Mouse (Mus musculus) mammary gland, adult 2 months (tissue): Measurements from ENCODE around the gene Itih3. TPM values are rescaled to one million over a fixed set of nuclear protein-coding genes. Genes with fewer than 3 reads are reported as not detected.

Source experiments
- polyA plus RNA-seq: library from polyadenylated mRNA; depleted of rRNA; stranded (reverse); fragments of >200 nt; gene quantifications from 2 replicates; pipeline ENCODE4 v1.2.3, GENCODE M21; 2012; ENCODE audit warnings: low replicate concordance; rRNA removed

Gene Itih3
- 0.49 and 1.3 TPM in 2 replicates for polyA plus RNA-seq

GRCm38 (mm10) chr14:30923375-30924105, at the start of gene Itih3:
TSS of gene Itih3 (minus strand) at chr14:30923760.

DNA sequence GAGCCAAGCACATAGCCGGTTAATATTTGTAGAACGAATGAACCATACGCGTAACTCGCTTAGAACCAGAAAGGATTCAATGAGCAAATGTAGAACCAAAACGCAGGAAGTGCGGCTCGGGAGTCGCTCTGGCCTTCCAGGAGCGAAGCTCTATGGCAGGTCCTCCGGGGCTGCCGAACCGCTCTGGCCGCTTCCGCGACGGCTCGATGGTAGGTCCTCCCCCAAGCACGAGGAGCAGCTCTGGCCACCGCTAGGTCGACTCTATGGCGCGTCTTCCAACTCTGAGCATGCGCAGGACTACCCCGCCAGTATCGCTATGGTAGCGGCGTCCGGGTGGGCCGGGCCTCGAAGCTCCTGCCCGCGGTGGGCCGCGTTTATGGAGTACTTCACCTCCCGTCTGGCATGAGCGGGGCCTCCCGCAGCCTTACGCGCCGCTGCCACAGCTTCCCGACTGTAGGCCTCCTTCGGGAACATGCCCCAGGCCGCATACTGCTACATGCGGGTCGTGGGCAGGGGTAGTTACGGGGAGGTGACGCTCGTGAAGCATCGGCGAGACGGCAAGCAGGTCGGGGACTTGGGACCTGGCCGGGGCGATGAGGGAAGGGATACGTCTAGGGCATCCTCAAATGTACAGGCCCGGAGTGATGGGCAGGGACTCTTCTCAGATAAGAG, 27.7 kb upstream of the Itih3 start, which contains the start of gene Nek4:
TSS of gene Nek4 (plus strand) at position 224 of the 672 bp plus-strand sequence.

DNA sequence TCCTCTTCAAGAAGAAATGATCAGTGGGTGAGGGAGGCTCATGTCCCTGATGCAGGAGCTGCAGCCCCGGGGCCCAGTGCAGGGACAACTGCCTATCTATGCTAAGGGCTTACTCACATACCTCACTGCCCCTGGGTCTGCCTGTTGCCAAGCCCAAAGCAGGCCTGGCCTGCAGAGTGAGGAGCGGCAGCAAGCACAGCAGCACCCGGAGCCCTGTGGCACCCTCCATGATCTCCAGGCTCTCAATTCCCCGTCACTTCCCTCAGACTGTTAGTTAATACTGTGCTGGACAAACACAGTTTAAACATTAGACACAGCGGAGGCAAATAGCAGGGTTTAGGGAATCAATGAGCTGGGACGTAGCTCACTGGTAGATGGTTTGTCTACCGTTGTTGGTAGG, 19.5 kb upstream of the Itih3 start, which contains the start of gene Itih1:
TSS of gene Itih1 (minus strand) at position 252 of the 400 bp plus-strand sequence.

DNA sequence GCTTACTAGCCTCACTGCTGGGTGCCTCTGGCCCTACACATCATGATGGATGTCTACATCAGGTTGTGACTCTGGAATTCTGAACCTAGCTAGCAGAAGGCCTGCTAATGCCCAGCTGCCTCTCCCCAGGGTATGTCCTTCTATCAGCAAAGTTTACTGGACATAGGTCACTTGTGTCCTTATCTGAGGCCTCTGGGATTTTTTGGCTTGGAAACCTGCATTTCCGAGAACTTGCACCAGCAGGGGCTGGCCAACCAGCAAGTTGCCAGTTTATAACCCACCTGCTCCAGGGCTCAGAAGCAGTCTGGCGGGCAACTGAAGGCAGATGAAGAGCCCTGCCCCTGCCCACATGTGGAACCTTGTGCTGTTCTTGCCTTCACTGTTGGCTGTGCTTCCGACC, 37.4 kb downstream of the Itih3 start, which contains the start of gene Itih4:
TSS of gene Itih4 (plus strand) at position 273 of the 400 bp plus-strand sequence.

GRCm38 (mm10) chr14:30878958-30879571, 44.5 kb downstream of the Itih3 start, which contains the start of gene Mustn1:
TSS of gene Mustn1 (plus strand) at chr14:30879200.

Other genes with a start within 250 kb of the Itih3 start
- 0.94 and 2.0 TPM in 2 replicates for gene Sfmbt1, start 208.9 kb downstream of the Itih3 start, polyA plus RNA-seq
- 30.1 and 31.8 TPM in 2 replicates for gene Tmem110, start 98.2 kb downstream of the Itih3 start, polyA plus RNA-seq
- gene Mustn1, start 44.6 kb downstream of the Itih3 start, polyA plus RNA-seq = 18.6 and 24.0 TPM in 2 replicates
- gene Itih4, start 37.3 kb downstream of the Itih3 start, polyA plus RNA-seq = 1.4 and 2.4 TPM in 2 replicates
- 0.07 and 0.51 TPM in 2 replicates for gene Itih1, start 19.5 kb upstream of the Itih3 start, polyA plus RNA-seq
- 3.9 and 4.2 TPM in 2 replicates for gene Nek4, start 27.6 kb upstream of the Itih3 start, polyA plus RNA-seq
- 13.0 and 24.7 TPM in 2 replicates for gene Glt8d1, start 77.6 kb upstream of the Itih3 start, polyA plus RNA-seq
- gene Spcs1, start 77.9 kb upstream of the Itih3 start, polyA plus RNA-seq = 79.5 and 175 TPM in 2 replicates
- 12.5 and 15.2 TPM in 2 replicates for gene Pbrm1, start 95.4 kb upstream of the Itih3 start, polyA plus RNA-seq
- gene Gnl3, start 95.4 kb upstream of the Itih3 start, polyA plus RNA-seq = 10.4 and 25.8 TPM in 2 replicates
- gene Smim4, start 205.2 kb upstream of the Itih3 start, polyA plus RNA-seq = 66.4 and 72.9 TPM in 2 replicates
- gene Nt5dc2, start 207.3 kb upstream of the Itih3 start, polyA plus RNA-seq = 27.5 and 43.4 TPM in 2 replicates
- gene Stab1, start 244.9 kb upstream of the Itih3 start, polyA plus RNA-seq = 134 and 138 TPM in 2 replicates